Comparison of ENCODE assay signal across 9 mouse cellular contexts in genomic region chr1:52748260-52748659, GRCm38 (mm10). TPM values are rescaled to one million over a fixed set of nuclear protein-coding genes. Genes with fewer than 3 reads are reported as not detected.
A peak's percentile ranks its signal among the peaks of the same experiment; 100 is the strongest.
DNase-seq lines count a peak whose midpoint lies in the region; ATAC-seq and TF ChIP-seq lines count a peak whose summit lies in the region.
"Had no signal": no experiment of that assay in that cellular context is flagged by ENCODE, and none has a peak within 500 bp of the region (broad histone marks: within the 10 kb centered on the region; RNA-seq: fewer than 3 reads in every experiment).

No protein-coding gene starts in this region.

- no peaks in the 10 kb centered on the region for H3K79me2 ChIP-seq in liver, adult 2 months (ENCODE audit: control insufficient read depth, insufficient read depth, low read length)

- no peaks in the 10 kb centered on the region for H3K9me3 ChIP-seq in liver, embryonic 12.5 days (replicated peaks)
- no peaks in the 10 kb centered on the region for H3K9me3 ChIP-seq in heart, postnatal 0 days (replicated peaks; ENCODE audit: control insufficient read depth, low read length)
- H3K9me3 ChIP-seq in limb, embryonic 11.5 days (ENCODE audit: control insufficient read depth, low read length): no peaks in the 10 kb centered on the region

- no peaks in the 10 kb centered on the region for H3K27me3 ChIP-seq in liver, adult 2 months (ENCODE audit: control insufficient read depth, insufficient read depth, low read length)
- no peaks in the 10 kb centered on the region for H3K27me3 ChIP-seq in liver, embryonic 12.5 days (replicated peaks)
- no peaks in the 10 kb centered on the region for H3K27me3 ChIP-seq in heart, postnatal 0 days (ENCODE audit: control insufficient read depth, insufficient read depth, low read length)
- H3K27me3 ChIP-seq in limb, embryonic 11.5 days (ENCODE audit: control insufficient read depth, insufficient read depth, low read length): no peaks in the 10 kb centered on the region

- WGBS in liver, adult 2 months: 23% methylated on average over 3 of the region's 3 CpGs
- 17% methylated on average over 3 of the region's 3 CpGs for WGBS in liver, embryonic 12.5 days (ENCODE audit: insufficient replicate concordance)
- WGBS in heart, postnatal 0 days: 18% methylated on average over 3 of the region's 3 CpGs
- WGBS in limb, embryonic 11.5 days: 24% methylated on average over 3 of the region's 3 CpGs

- TF ChIP-seq CTCF in liver, adult 2 months (IDR thresholded peaks at IDR 0.05; ENCODE audit: low read depth, low read length): peak; percentile 15; the same call in 1 of the 2 replicates
- peak; percentile 72 for TF ChIP-seq CTCF in heart, postnatal 0 days (IDR thresholded peaks at IDR 0.05; ENCODE audit: low read depth)

- H3K4me3 ChIP-seq in liver, adult 2 months (ENCODE audit: insufficient read depth, low read depth, low read length): no peak overlapping the region
- no peak overlapping the region for H3K4me3 ChIP-seq in liver, embryonic 12.5 days
- H3K4me3 ChIP-seq in heart, postnatal 0 days (ENCODE audit: low read depth, low read length): no peak overlapping the region
- no peak overlapping the region for H3K4me3 ChIP-seq in limb, embryonic 11.5 days (ENCODE audit: low read depth, low read length)
- H3K4me3 ChIP-seq: erythroblast, embryonic 14.5 days had no signal

- H3K4me2 ChIP-seq in liver, embryonic 12.5 days: no peak overlapping the region
- H3K4me2 ChIP-seq in heart, postnatal 0 days (ENCODE audit: low read depth, low read length): no peak overlapping the region
- H3K4me2 ChIP-seq in limb, embryonic 11.5 days (ENCODE audit: low read depth, severe bottlenecking): no peak overlapping the region

- H3K4me1 ChIP-seq in liver, adult 2 months (ENCODE audit: control insufficient read depth, insufficient read depth, low read length): peaks cover 5% of the 10 kb centered on the region; the same call in 1 of the 2 replicates
- H3K4me1 ChIP-seq in liver, embryonic 12.5 days: peaks cover 9% of the 10 kb centered on the region; the same call in 1 of the 2 replicates
- H3K4me1 ChIP-seq in heart, postnatal 0 days (ENCODE audit: control insufficient read depth, insufficient read depth): peaks cover 4% of the 10 kb centered on the region
- H3K4me1 ChIP-seq in limb, embryonic 11.5 days (ENCODE audit: control insufficient read depth, insufficient read depth, low read length): no peaks in the 10 kb centered on the region

- no peaks in the 10 kb centered on the region for H3K36me3 ChIP-seq in liver, adult 2 months (ENCODE audit: control insufficient read depth, insufficient read depth, low read length)
- H3K36me3 ChIP-seq in liver, embryonic 12.5 days: no peaks in the 10 kb centered on the region
- no peaks in the 10 kb centered on the region for H3K36me3 ChIP-seq in heart, postnatal 0 days (replicated peaks; ENCODE audit: control insufficient read depth, insufficient read depth, low read length)
- H3K36me3 ChIP-seq in limb, embryonic 11.5 days (ENCODE audit: control insufficient read depth, insufficient read depth, low read length): no peaks in the 10 kb centered on the region

- no peak for TF ChIP-seq EP300 in heart, postnatal 0 days (IDR thresholded peaks at IDR 0.05; ENCODE audit: low read depth)

- H3K9ac ChIP-seq in liver, adult 2 months (ENCODE audit: low read depth, low read length): no peak overlapping the region
- H3K9ac ChIP-seq in liver, embryonic 12.5 days: no peak overlapping the region
- H3K9ac ChIP-seq in heart, postnatal 0 days (replicated peaks; ENCODE audit: low read depth, low read length): no peak overlapping the region
- H3K9ac ChIP-seq in limb, embryonic 11.5 days (ENCODE audit: low read length): no peak overlapping the region

- ATAC-seq in liver, embryonic 12.5 days: no peak
- ATAC-seq in heart, postnatal 0 days (ENCODE audit: insufficient read depth, low read depth): no peak
- ATAC-seq in limb, embryonic 11.5 days (ENCODE audit: insufficient number of reproducible peaks, low FRiP score, low TSS enrichment, low read depth): no peak

- H3K27ac ChIP-seq in liver, adult 2 months (replicated peaks; ENCODE audit: insufficient read depth, low read depth, low read length): no peak overlapping the region
- no peak overlapping the region for H3K27ac ChIP-seq in liver, embryonic 12.5 days
- no peak overlapping the region for H3K27ac ChIP-seq in heart, postnatal 0 days (ENCODE audit: low read depth)
- no peak overlapping the region for H3K27ac ChIP-seq in limb, embryonic 11.5 days (replicated peaks; ENCODE audit: low read depth, low read length)

- peak; percentile 51 for DNase-seq in liver, adult 2 months (ENCODE audit: extremely low read depth, low read depth, low spot score)
- DNase-seq in ZHBTc4 (ENCODE audit: low read depth, low spot score): peak; percentile 66
- DNase-seq in cerebellum, postnatal 25 days: peak; percentile 74 to 86
- DNase-seq in heart, postnatal 0 days (ENCODE audit: low spot score): no peak
- DNase-seq in limb, embryonic 11.5 days (ENCODE audit: low spot score): peak; percentile 76
- peak; percentile 68 to 82 for DNase-seq in right cerebral cortex, adult 2 months (ENCODE audit: low spot score in 2 of 2)
- DNase-seq in urinary bladder, postnatal 14 days (ENCODE audit: low spot score): peak; percentile 70

- no peak for TF ChIP-seq POLR2A in liver, adult 2 months (IDR thresholded peaks at IDR 0.05; ENCODE audit: extremely low read depth, insufficient read depth, low read length)

RNA-seq across cellular contexts. Expression of gene Mfsd6, which starts 21.0 kb away (rescaled TPM):
- total RNA-seq in liver, adult 2 months (2014; rRNA removed): 5.1 and 5.8 TPM in 2 replicates
- 2.9 and 3.7 TPM in 2 replicates for polyA plus RNA-seq in liver, adult 2 months (2012; rRNA removed)
- 0.25 and 0.59 TPM in 2 replicates for polyA plus RNA-seq in liver, embryonic 12.5 days (2016; fragmentation: Nextera tagmentation; extraction: Ambion mirVana)
- 9.7 and 10.7 TPM in 2 replicates for total RNA-seq in heart, postnatal 0 days (2014; rRNA removed; ENCODE audit: low replicate concordance)
- polyA plus RNA-seq in heart, postnatal 0 days (2015; fragmentation: Nextera tagmentation; extraction: Ambion mirVana): 1.7 and 2.0 TPM in 2 replicates
- 0.61 and 0.82 TPM in 2 replicates for polyA plus RNA-seq in limb, embryonic 11.5 days (2014; fragmentation: Nextera tagmentation; extraction: Ambion mirVana)
- polyA plus RNA-seq: erythroblast, embryonic 14.5 days had no signal
